Mouse (Mus musculus) forebrain, postnatal 0 days (tissue): ENCODE measurements around the gene Bpifb1. TPM values are rescaled to one million over a fixed set of nuclear protein-coding genes. Genes with fewer than 3 reads are reported as not detected.
A peak's percentile ranks its signal among the peaks of the same experiment; 100 is the strongest.

ENCODE experiments used
- ATAC-seq: fragments of 200-750 bp; cut with Nextera tagmentation; 2 replicates; pipeline ENCODE4 v1.8.0; 2017; ENCODE audit warnings: mild to moderate bottlenecking, moderate library complexity
- DNase-seq: peaks from one replicate; pipeline ENCODE4 v3.0.0-alpha.2; 2015
- H3K27ac ChIP-seq: fragments of 300-500 bp; sonication (generic); 2 replicates; pipeline ENCODE4 v1.5.1; 2014; ENCODE audit warnings: low read depth, mild to moderate bottlenecking, antibody characterized with exemption, low read length, moderate library complexity, mixed read lengths
- H3K27me3 ChIP-seq: fragments of 300-500 bp; sonication (generic); 2 replicates; pipeline ENCODE4 v1.6.1; 2014; ENCODE audit warnings: mild to moderate bottlenecking, low read length, mixed read lengths; ENCODE audit not compliant: insufficient read depth
- H3K36me3 ChIP-seq: fragments of 300-500 bp; sonication (generic); 2 replicates; pipeline ENCODE4 v1.6.1; 2014; ENCODE audit warnings: mild to moderate bottlenecking, moderate library complexity; ENCODE audit not compliant: insufficient read depth
- H3K4me1 ChIP-seq: fragments of 300-500 bp; sonication (generic); 2 replicates; pipeline ENCODE4 v1.6.1; 2014; ENCODE audit warnings: antibody characterized with exemption; ENCODE audit not compliant: insufficient read depth
- H3K4me2 ChIP-seq: fragments of 300-500 bp; sonication (generic); 2 replicates; pipeline ENCODE4 v1.6.1; 2014; ENCODE audit warnings: low read depth, mild to moderate bottlenecking, moderate library complexity
- H3K4me3 ChIP-seq: fragments of 300-500 bp; sonication (generic); 2 replicates; pipeline ENCODE4 v1.5.1; 2014; ENCODE audit warnings: low read depth, low read length, mixed read lengths
- H3K9ac ChIP-seq: fragments of 300-500 bp; sonication (generic); 2 replicates; pipeline ENCODE4 v1.6.1; 2014; ENCODE audit warnings: mild to moderate bottlenecking
- H3K9me3 ChIP-seq: fragments of 300-500 bp; sonication (generic); 2 replicates; pipeline ENCODE4 v1.6.1; 2016; ENCODE audit warnings: low read length
- CTCF ChIP-seq: sonication (generic); IDR thresholded peaks from 2 replicates; pipeline ENCODE4 v1.5.1; 2016; ENCODE audit warnings: antibody characterized with exemption, control low read depth, low read depth
- WGBS: fragments of 180-500 bp; shearing (Covaris S2); extraction: QIAGEN DNeasy Blood & Tissue Kit; methylation state at CpG from one replicate; pipeline ENCODE4 v1.1.7; 2014; 5-methylcytosine and 5-hydroxymethylcytosine counted together
- polyA plus RNA-seq: library from polyadenylated mRNA; unstranded; fragments of >200 nt; fragmentation: Nextera tagmentation; extraction: Ambion mirVana; gene quantifications from 2 replicates; pipeline ENCODE4 v1.2.1, GENCODE M21; 2015
- total RNA-seq: library from RNA; depleted of rRNA; stranded (reverse); fragments of >200 nt; gene quantifications from 2 replicates; pipeline ENCODE4 v1.2.3, GENCODE M21; 2014

The Bpifb1 gene
- total and polyA plus RNA-seq, 2 experiments from 2014 or later: 0.33 to 0.92 TPM

DNA sequence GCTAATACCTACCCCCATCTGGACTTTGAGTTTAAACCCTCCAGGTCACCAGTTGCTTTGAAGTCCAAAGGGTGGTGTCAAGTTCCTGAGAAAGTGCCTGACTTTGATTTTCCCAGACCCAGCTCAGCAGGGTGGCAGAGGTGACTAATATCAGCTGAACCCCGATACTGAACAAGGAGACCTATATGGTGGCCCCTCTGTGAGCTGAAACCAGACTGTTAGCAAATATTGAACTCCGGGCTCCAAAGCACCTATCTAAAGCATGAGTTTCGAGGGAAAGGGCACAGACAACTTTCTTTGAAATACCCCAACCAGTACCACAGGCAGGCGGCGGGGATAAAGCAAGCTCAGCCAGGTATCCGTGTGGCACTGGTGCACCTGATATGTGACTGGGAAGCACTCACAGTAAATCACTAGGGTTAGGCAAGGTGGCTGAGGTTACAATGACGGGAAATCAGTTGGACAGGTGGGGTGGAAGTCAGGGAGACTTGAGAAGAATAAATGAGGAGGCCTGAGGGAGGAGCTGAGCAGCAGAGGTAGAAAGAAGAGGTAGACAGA lies 662 bp upstream of the Bpifb1 start:
- no peaks in the 10 kb centered on the region for H3K9me3 ChIP-seq
- no peak overlapping the region for H3K4me2 ChIP-seq
- H3K4me3 ChIP-seq: no peak overlapping the region
- no peaks in the 10 kb centered on the region for H3K27me3 ChIP-seq
- no peaks in the 10 kb centered on the region for H3K36me3 ChIP-seq
- no peak overlapping the region for H3K9ac ChIP-seq
- H3K27ac ChIP-seq: no peak overlapping the region
- DNase-seq (no peak), ATAC-seq (no peak)
- WGBS: 85% methylated on average over 7 of the region's 7 CpGs
- H3K4me1 ChIP-seq: no peaks in the 10 kb centered on the region
- TF ChIP-seq CTCF: no peak

- TF ChIP-seq CTCF: no peak
- H3K36me3 ChIP-seq: no peaks in the 10 kb centered on the region
- no peaks in the 10 kb centered on the region for H3K4me1 ChIP-seq
- no peak overlapping the region for H3K27ac ChIP-seq
- DNase-seq: no peak
- no peak overlapping the region for H3K4me2 ChIP-seq
- ATAC-seq: no peak
- H3K4me3 ChIP-seq: no peak overlapping the region
- no peak overlapping the region for H3K9ac ChIP-seq
- H3K27me3 ChIP-seq: no peaks in the 10 kb centered on the region
- WGBS: 73% methylated on average over 2 of the region's 2 CpGs
- no peaks in the 10 kb centered on the region for H3K9me3 ChIP-seq
Measured at GRCm38 (mm10) chr2:154192141-154192540, 1.5 kb downstream of the Bpifb1 start.

DNA sequence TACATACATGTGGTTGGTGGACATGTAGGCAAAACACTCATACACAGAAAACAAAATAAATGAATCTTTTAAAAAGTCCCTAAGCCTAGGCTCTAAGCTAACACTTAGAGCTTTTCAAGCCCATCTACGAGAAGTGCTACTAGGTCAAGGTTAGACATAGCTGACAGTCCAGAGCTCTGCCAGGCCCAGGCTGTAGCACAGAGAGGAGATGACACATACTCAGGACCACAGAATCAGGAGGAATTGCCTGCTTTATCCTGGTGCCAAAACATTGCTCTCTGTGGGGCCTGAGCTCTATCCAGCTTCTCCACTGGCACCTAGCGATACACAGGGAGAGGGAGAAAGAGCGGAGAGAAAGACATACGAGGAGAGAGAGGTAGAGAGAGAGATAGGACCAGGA lies 2.5 kb downstream of the Bpifb1 start:
- no peaks in the 10 kb centered on the region for H3K4me1 ChIP-seq
- no peak for TF ChIP-seq CTCF
- no peak overlapping the region for H3K9ac ChIP-seq
- 91% methylated on average over 4 of the region's 4 CpGs for WGBS
- H3K27me3 ChIP-seq: no peaks in the 10 kb centered on the region
- H3K27ac ChIP-seq: no peak overlapping the region
- ATAC-seq: no peak
- no peak for DNase-seq
- H3K4me3 ChIP-seq: no peak overlapping the region
- no peak overlapping the region for H3K4me2 ChIP-seq
- H3K9me3 ChIP-seq: no peaks in the 10 kb centered on the region
- no peaks in the 10 kb centered on the region for H3K36me3 ChIP-seq

GRCm38 (mm10) chr2:154193994-154194504 lies 3.4 kb downstream of the Bpifb1 start:
- Histone ChIP-seq H3K4me1 (no peaks in the 10 kb centered on the region), H3K4me2 (no peak overlapping the region), H3K4me3 (no peak overlapping the region), H3K36me3 (no peaks in the 10 kb centered on the region), H3K27me3 (no peaks in the 10 kb centered on the region), H3K27ac (no peak overlapping the region), H3K9me3 (no peaks in the 10 kb centered on the region), H3K9ac (no peak overlapping the region)
- no peak for DNase-seq
- ATAC-seq: no peak
- TF ChIP-seq CTCF: no peak
- WGBS: 56% methylated on average over 5 of the region's 5 CpGs

- no peak for TF ChIP-seq CTCF
- H3K9ac ChIP-seq: no peak overlapping the region
- no peaks in the 10 kb centered on the region for H3K27me3 ChIP-seq
- no peak overlapping the region for H3K4me3 ChIP-seq
- H3K4me2 ChIP-seq: no peak overlapping the region
- ATAC-seq (no peak), DNase-seq (no peak)
- 91% methylated on average over 9 of the region's 9 CpGs for WGBS
- no peak overlapping the region for H3K27ac ChIP-seq
- H3K4me1 ChIP-seq: no peaks in the 10 kb centered on the region
- no peaks in the 10 kb centered on the region for H3K9me3 ChIP-seq
- no peaks in the 10 kb centered on the region for H3K36me3 ChIP-seq
Measured at GRCm38 (mm10) chr2:154197036-154197435, 6.4 kb downstream of the Bpifb1 start.

DNA sequence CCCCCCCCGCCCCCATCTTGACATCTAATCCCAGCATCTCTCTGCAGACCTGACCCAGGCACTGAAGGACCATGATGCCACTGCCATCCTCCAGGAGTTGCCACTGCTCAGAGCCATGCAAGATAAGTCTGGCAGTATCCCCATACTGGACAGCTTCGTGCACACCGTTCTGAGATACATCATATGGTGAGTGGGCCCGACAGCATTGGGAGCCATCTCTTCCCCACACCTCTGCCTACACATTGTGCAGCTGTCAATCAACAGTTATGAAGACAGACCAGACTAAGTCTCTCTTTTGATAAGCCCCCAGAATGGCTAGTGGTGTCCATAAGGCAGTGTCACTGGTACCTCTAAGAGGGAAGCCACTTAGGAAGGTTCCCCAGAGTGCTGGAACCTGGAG lies 14.0 kb downstream of the Bpifb1 start:
- no peak for TF ChIP-seq CTCF
- no peaks in the 10 kb centered on the region for H3K4me1 ChIP-seq
- no peak overlapping the region for H3K4me2 ChIP-seq
- no peak overlapping the region for H3K4me3 ChIP-seq
- H3K27ac ChIP-seq: no peak overlapping the region
- no peaks in the 10 kb centered on the region for H3K36me3 ChIP-seq
- no peak overlapping the region for H3K9ac ChIP-seq
- no peaks in the 10 kb centered on the region for H3K27me3 ChIP-seq
- H3K9me3 ChIP-seq: no peaks in the 10 kb centered on the region
- ATAC-seq (no peak), DNase-seq (no peak)
- 87% methylated on average over 4 of the region's 4 CpGs for WGBS

- H3K9me3 ChIP-seq: no peaks in the 10 kb centered on the region
- no peak overlapping the region for H3K27ac ChIP-seq
- no peak overlapping the region for H3K4me3 ChIP-seq
- 60% methylated on average over 7 of the region's 7 CpGs for WGBS
- H3K27me3 ChIP-seq: no peaks in the 10 kb centered on the region
- no peak overlapping the region for H3K9ac ChIP-seq
- peak; percentile 62 for TF ChIP-seq CTCF
- DNase-seq (no peak), ATAC-seq (no peak)
- H3K36me3 ChIP-seq: no peaks in the 10 kb centered on the region
- H3K4me2 ChIP-seq: no peak overlapping the region
- no peaks in the 10 kb centered on the region for H3K4me1 ChIP-seq
Measured at GRCm38 (mm10) chr2:154206908-154207307, 16.3 kb downstream of the Bpifb1 start.
